Mouse (Mus musculus): ENCODE data around the gene Zfp423. TPM values are rescaled to one million over a fixed set of nuclear protein-coding genes. Genes with fewer than 3 reads are reported as not detected.

Gene Zfp423
- polyA plus RNA-seq, 1 experiment from 2014 or later = 27.9 TPM

- H3K4me1 ChIP-seq (ENCODE audit: control insufficient read depth, insufficient read depth, low read length) = peaks cover 20% of the 10 kb centered on the region; the same call in 1 of the 2 replicates
- H3K27ac ChIP-seq (ENCODE audit: low read depth, low read length) = no peak overlapping the region
- H3K36me3 ChIP-seq (ENCODE audit: control insufficient read depth, insufficient read depth, low read length) = no peaks in the 10 kb centered on the region
- no peak for ATAC-seq
- DNase-seq (ENCODE audit: low spot score) = no peak
- no peak overlapping the region for H3K4me3 ChIP-seq (ENCODE audit: low read depth, low read length)
- H3K4me2 ChIP-seq (ENCODE audit: low read length) = no peak overlapping the region
- no peaks in the 10 kb centered on the region for H3K27me3 ChIP-seq (replicated peaks; ENCODE audit: control insufficient read depth, insufficient read depth, low read length)
- H3K9me3 ChIP-seq (replicated peaks; ENCODE audit: control insufficient read depth, low read length) = no peaks in the 10 kb centered on the region
- 58% methylated on average over 6 of the region's 6 CpGs for WGBS
- H3K9ac ChIP-seq (ENCODE audit: low read length) = no peak overlapping the region
These were observed 87.0 kb downstream of the Zfp423 start for GRCm38 (mm10) chr8:87872356-87872930.

GRCm38 (mm10) chr8:87866586-87866985 lies 92.8 kb downstream of the Zfp423 start:
- Histone ChIP-seq H3K4me3 (ENCODE audit: low read depth, low read length) (no peak overlapping the region), H3K27me3 (replicated peaks; ENCODE audit: control insufficient read depth, insufficient read depth, low read length) (no peaks in the 10 kb centered on the region), H3K4me2 (ENCODE audit: low read length) (no peak overlapping the region), H3K9ac (ENCODE audit: low read length) (no peak overlapping the region), H3K27ac (ENCODE audit: low read depth, low read length) (no peak overlapping the region), H3K36me3 (ENCODE audit: control insufficient read depth, insufficient read depth, low read length) (no peaks in the 10 kb centered on the region), H3K4me1 (ENCODE audit: control insufficient read depth, insufficient read depth, low read length) (peaks cover 4% of the 10 kb centered on the region), H3K9me3 (replicated peaks; ENCODE audit: control insufficient read depth, low read length) (no peaks in the 10 kb centered on the region)
- ATAC-seq (no peak), DNase-seq (ENCODE audit: low spot score) (no peak)
- WGBS = 74% methylated on average over 6 of the region's 6 CpGs

DNA sequence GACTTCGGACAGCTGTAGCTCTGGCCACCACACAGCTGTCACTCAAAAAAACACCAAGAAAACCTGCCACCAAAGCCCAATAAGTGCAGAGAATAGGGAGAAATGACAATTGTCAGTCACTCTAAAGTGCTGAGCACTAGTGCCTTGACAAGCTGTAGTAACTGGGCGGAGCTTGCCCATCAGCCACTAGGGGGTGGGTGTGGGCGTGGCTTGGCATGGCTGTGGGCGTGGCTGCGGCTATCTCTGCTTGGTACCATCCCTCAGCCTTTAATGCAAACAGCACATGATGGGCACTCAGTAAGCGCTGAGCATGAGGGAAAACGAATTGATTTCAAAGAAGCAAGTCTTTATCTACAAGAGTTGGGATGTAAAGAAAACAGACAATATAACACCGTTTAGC lies 95.2 kb downstream of the Zfp423 start:
- H3K4me3 ChIP-seq (ENCODE audit: low read depth, low read length) = no peak overlapping the region
- WGBS = 75% methylated on average over 8 of the region's 8 CpGs
- no peaks in the 10 kb centered on the region for H3K9me3 ChIP-seq (replicated peaks; ENCODE audit: control insufficient read depth, low read length)
- no peak overlapping the region for H3K9ac ChIP-seq (ENCODE audit: low read length)
- no peaks in the 10 kb centered on the region for H3K36me3 ChIP-seq (ENCODE audit: control insufficient read depth, insufficient read depth, low read length)
- DNase-seq (ENCODE audit: low spot score) (no peak), ATAC-seq (no peak)
- no peak overlapping the region for H3K27ac ChIP-seq (ENCODE audit: low read depth, low read length)
- H3K4me2 ChIP-seq (ENCODE audit: low read length) = no peak overlapping the region
- no peaks in the 10 kb centered on the region for H3K27me3 ChIP-seq (replicated peaks; ENCODE audit: control insufficient read depth, insufficient read depth, low read length)
- H3K4me1 ChIP-seq (ENCODE audit: control insufficient read depth, insufficient read depth, low read length) = peaks cover 24% of the 10 kb centered on the region

- no peak overlapping the region for H3K27ac ChIP-seq (ENCODE audit: low read depth, low read length)
- H3K4me1 ChIP-seq (ENCODE audit: control insufficient read depth, insufficient read depth, low read length) = peaks cover 26% of the 10 kb centered on the region
- 90% methylated on average over 8 of the region's 8 CpGs for WGBS
These were observed 96.3 kb downstream of the Zfp423 start for GRCm38 (mm10) chr8:87863128-87863527.

DNA sequence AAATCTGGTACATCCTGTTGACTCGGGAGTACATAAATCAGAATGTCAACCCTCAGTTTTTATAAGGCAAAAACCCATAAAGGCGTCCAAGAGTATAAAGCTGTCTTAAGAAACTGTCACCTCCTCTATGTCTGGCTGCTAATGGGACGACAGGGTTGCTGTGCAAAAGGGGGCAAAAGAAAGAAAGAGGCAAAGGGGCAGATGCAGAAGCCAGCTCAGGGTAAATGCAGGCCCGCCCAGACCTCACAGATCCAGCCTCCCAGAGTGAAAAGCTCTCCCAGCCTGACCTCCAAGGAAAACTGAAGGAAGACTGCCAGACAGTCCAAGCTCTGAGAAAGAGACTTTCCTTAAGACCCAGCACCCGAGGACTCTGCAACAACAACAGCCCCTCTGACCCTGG lies 97.7 kb downstream of the Zfp423 start:
- Histone ChIP-seq H3K27ac (ENCODE audit: low read depth, low read length) (no peak overlapping the region), H3K4me3 (ENCODE audit: low read depth, low read length) (no peak overlapping the region), H3K4me1 (ENCODE audit: control insufficient read depth, insufficient read depth, low read length) (peaks cover 26% of the 10 kb centered on the region), H3K4me2 (ENCODE audit: low read length) (no peak overlapping the region), H3K36me3 (ENCODE audit: control insufficient read depth, insufficient read depth, low read length) (0 out of 2 replicates have a peak, but pooled peaks cover 3% of the 10 kb centered on the region), H3K9me3 (replicated peaks; ENCODE audit: control insufficient read depth, low read length) (no peaks in the 10 kb centered on the region), H3K27me3 (replicated peaks; ENCODE audit: control insufficient read depth, insufficient read depth, low read length) (no peaks in the 10 kb centered on the region), H3K9ac (ENCODE audit: low read length) (0 out of 2 replicates have a peak overlapping the region, but pooled peaks have one; percentile 8)
- ATAC-seq = no peak
- WGBS = 32% methylated on average over 5 of the region's 5 CpGs
- DNase-seq (ENCODE audit: low spot score) = no peak

More at GRCm38 (mm10) chr8:87863128-87863527, 96.3 kb downstream of the Zfp423 start:
- no peak overlapping the region for H3K9ac ChIP-seq (ENCODE audit: low read length)
- no peaks in the 10 kb centered on the region for H3K27me3 ChIP-seq (replicated peaks; ENCODE audit: control insufficient read depth, insufficient read depth, low read length)
- H3K4me2 ChIP-seq (ENCODE audit: low read length) = no peak overlapping the region
- no peaks in the 10 kb centered on the region for H3K9me3 ChIP-seq (replicated peaks; ENCODE audit: control insufficient read depth, low read length)
- H3K36me3 ChIP-seq (ENCODE audit: control insufficient read depth, insufficient read depth, low read length) = no peaks in the 10 kb centered on the region
- ATAC-seq = no peak
- DNase-seq (ENCODE audit: low spot score) = no peak
- no peak overlapping the region for H3K4me3 ChIP-seq (ENCODE audit: low read depth, low read length)

- Histone ChIP-seq H3K4me3 (ENCODE audit: low read depth, low read length) (no peak overlapping the region), H3K9ac (ENCODE audit: low read length) (no peak overlapping the region), H3K9me3 (replicated peaks; ENCODE audit: control insufficient read depth, low read length) (no peaks in the 10 kb centered on the region), H3K4me2 (ENCODE audit: low read length) (no peak overlapping the region), H3K36me3 (ENCODE audit: control insufficient read depth, insufficient read depth, low read length) (0 out of 2 replicates have a peak, but pooled peaks cover 3% of the 10 kb centered on the region), H3K27me3 (replicated peaks; ENCODE audit: control insufficient read depth, insufficient read depth, low read length) (no peaks in the 10 kb centered on the region), H3K4me1 (ENCODE audit: control insufficient read depth, insufficient read depth, low read length) (peaks cover 26% of the 10 kb centered on the region), H3K27ac (ENCODE audit: low read depth, low read length) (0 out of 2 replicates have a peak overlapping the region, but pooled peaks have one; percentile 46)
- no peak for ATAC-seq
- WGBS = 37% methylated on average over 6 of the region's 6 CpGs
- no peak for DNase-seq (ENCODE audit: low spot score)
These were observed 98.5 kb downstream of the Zfp423 start for GRCm38 (mm10) chr8:87860905-87861304.

DNA sequence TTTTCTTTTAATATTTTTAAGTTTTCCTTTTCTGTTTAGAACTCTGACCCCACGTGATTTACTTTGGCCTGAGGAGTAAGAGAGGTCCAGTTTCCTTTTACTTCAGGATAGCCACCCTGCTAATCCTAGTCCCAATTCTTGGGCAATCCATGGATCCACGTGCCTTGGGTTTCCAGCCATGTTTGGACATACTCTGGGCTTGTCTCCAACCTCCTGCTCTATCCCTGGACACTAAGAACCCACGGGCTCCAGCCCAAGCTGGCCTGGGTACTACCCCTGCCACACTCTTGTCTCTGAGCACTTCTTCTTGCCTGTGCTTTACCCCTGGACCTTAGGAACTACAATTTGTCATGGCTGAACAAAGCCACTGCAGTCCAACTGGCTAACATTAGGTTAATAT lies 107.5 kb downstream of the Zfp423 start:
- Histone ChIP-seq H3K27me3 (replicated peaks; ENCODE audit: control insufficient read depth, insufficient read depth, low read length) (no peaks in the 10 kb centered on the region), H3K4me2 (ENCODE audit: low read length) (no peak overlapping the region), H3K9me3 (replicated peaks; ENCODE audit: control insufficient read depth, low read length) (no peaks in the 10 kb centered on the region), H3K27ac (ENCODE audit: low read depth, low read length) (no peak overlapping the region), H3K4me3 (ENCODE audit: low read depth, low read length) (no peak overlapping the region), H3K9ac (ENCODE audit: low read length) (no peak overlapping the region), H3K4me1 (ENCODE audit: control insufficient read depth, insufficient read depth, low read length) (no peaks in the 10 kb centered on the region), H3K36me3 (ENCODE audit: control insufficient read depth, insufficient read depth, low read length) (no peaks in the 10 kb centered on the region)
- no peak for ATAC-seq
- 77% methylated on average over 3 of the region's 3 CpGs for WGBS
- DNase-seq (ENCODE audit: low spot score) = no peak

DNA sequence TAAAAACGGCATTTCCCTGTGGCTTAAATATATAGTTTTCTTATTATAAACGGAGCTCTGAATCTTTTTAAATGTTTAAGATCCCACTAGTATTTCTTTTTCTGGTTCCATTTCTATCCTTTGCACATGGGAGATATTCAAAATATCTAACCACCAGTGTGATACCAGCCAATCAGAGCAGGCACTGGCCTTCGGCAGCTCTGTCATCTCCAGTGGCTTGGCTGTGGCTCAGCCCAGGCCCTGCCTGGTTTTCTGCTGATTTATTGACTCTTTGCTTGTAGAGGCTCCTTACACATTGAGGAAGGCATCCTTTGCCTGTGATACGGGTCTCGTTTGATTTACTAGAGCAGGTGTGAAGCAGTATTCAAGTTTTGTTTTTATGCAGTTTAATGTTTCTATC lies 108.0 kb downstream of the Zfp423 start:
- no peak for ATAC-seq
- WGBS = 89% methylated on average over 5 of the region's 5 CpGs

GRCm38 (mm10) chr8:87848836-87849235 lies 110.6 kb downstream of the Zfp423 start:
- Histone ChIP-seq H3K4me2 (ENCODE audit: low read length) (no peak overlapping the region), H3K9me3 (replicated peaks; ENCODE audit: control insufficient read depth, low read length) (no peaks in the 10 kb centered on the region), H3K36me3 (ENCODE audit: control insufficient read depth, insufficient read depth, low read length) (no peaks in the 10 kb centered on the region), H3K27me3 (replicated peaks; ENCODE audit: control insufficient read depth, insufficient read depth, low read length) (no peaks in the 10 kb centered on the region), H3K27ac (ENCODE audit: low read depth, low read length) (no peak overlapping the region), H3K9ac (ENCODE audit: low read length) (no peak overlapping the region), H3K4me1 (ENCODE audit: control insufficient read depth, insufficient read depth, low read length) (no peaks in the 10 kb centered on the region), H3K4me3 (ENCODE audit: low read depth, low read length) (no peak overlapping the region)
- DNase-seq (ENCODE audit: low spot score) (no peak), ATAC-seq (no peak)
- WGBS = 92% methylated on average over 5 of the region's 5 CpGs

More for the DNA sequence above, 108.0 kb downstream of the Zfp423 start:
- DNase-seq (ENCODE audit: low spot score) = no peak
- no peaks in the 10 kb centered on the region for H3K27me3 ChIP-seq (replicated peaks; ENCODE audit: control insufficient read depth, insufficient read depth, low read length)
- H3K4me2 ChIP-seq (ENCODE audit: low read length) = no peak overlapping the region
- H3K9ac ChIP-seq (ENCODE audit: low read length) = no peak overlapping the region
- H3K27ac ChIP-seq (ENCODE audit: low read depth, low read length) = no peak overlapping the region
- H3K9me3 ChIP-seq (replicated peaks; ENCODE audit: control insufficient read depth, low read length) = no peaks in the 10 kb centered on the region
- no peaks in the 10 kb centered on the region for H3K36me3 ChIP-seq (ENCODE audit: control insufficient read depth, insufficient read depth, low read length)
- no peaks in the 10 kb centered on the region for H3K4me1 ChIP-seq (ENCODE audit: control insufficient read depth, insufficient read depth, low read length)
- no peak overlapping the region for H3K4me3 ChIP-seq (ENCODE audit: low read depth, low read length)
